Mouse (Mus musculus): ENCODE data around the gene Cct2. TPM values are rescaled to one million over a fixed set of nuclear protein-coding genes. Genes with fewer than 3 reads are reported as not detected.

The Cct2 gene
- polyA plus RNA-seq (2014; fragmentation: Nextera tagmentation; extraction: Ambion mirVana): 315 and 330 TPM in 2 replicates

DNA sequence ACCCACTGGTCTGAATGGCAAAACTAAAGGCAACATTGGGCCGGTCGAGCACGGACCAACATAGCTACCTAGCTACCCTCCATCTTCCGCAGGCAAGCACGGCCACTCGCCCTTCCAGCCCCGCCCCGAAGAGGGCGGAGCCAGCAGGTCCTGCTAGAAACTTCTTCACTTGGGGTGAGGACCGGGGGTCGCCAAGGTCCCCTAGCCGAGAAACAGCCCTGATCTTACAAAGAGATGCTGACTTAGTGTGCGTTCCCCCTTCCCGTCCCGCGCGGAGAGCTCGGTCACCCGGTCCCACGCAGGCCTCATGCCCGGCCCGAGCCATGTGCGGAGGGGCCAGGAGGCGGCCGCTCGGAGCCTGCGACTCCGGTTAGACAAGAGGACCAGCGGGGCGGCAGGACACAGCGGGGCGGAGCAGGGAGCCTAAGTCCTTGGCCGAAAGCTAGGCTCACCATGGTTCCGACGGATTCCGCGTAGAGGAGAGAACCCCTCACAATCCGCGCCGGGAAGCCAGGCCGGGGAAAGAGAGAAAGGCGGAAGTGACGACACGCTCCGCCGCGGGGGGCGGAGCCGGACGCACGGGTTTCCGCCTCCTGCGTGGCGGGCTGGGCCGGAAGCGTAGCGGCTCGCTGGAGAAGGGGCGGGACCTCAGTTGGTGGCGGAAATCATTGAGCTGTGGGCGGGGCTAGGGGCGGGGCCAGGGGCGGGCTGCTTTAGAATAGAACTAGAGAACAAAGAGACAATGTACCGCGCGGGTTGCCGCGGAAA is at the start of gene Cct2:
TSS of gene Cct2 (minus strand) at position 561 of the 768 bp plus-strand sequence.
- DNase-seq (ENCODE audit: low spot score) (peak; percentile 98), ATAC-seq (peak; percentile 94)
- Histone ChIP-seq H3K9ac (ENCODE audit: low read length) (peak within 1 kb of the TSS; percentile 80), H3K9me3 (replicated peaks; ENCODE audit: control insufficient read depth, low read length) (no peaks in the 10 kb centered on the region), H3K27ac (ENCODE audit: low read depth, low read length) (peak within 1 kb of the TSS; percentile 77), H3K27me3 (replicated peaks; ENCODE audit: control insufficient read depth, insufficient read depth, low read length) (no peaks in the 10 kb centered on the region), H3K4me3 (ENCODE audit: low read depth, low read length) (peak within 1 kb of the TSS; percentile 95), H3K4me2 (ENCODE audit: low read length) (peak within 1 kb of the TSS; percentile 86), H3K4me1 (ENCODE audit: control insufficient read depth, insufficient read depth, low read length) (peaks cover 6% of the 10 kb centered on the region), H3K36me3 (ENCODE audit: control insufficient read depth, insufficient read depth, low read length) (peaks cover 37% of the 10 kb centered on the region)
- WGBS: under 1% methylated on average over 58 of the region's 68 CpGs

DNA sequence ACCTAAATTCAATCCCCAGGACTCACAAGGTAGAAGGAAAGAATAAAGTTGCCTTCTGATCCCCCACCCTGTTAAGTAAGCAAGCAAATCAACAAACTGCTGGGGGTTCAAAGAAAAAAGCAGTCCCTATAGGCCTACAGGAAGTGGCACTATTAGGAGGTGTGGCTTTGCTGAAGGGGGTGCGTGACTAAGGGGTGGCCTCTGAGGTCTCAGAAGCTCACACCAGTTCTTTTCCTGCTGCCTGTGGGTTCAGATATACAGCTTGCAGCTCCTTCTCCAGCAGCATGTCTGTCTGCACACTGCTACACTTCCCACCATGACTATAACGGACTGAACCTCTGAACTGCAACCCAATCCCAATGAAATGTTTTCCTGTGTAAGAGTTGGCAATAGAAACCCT is 48.9 kb upstream of the Cct2 start:
- H3K9me3 ChIP-seq (replicated peaks; ENCODE audit: control insufficient read depth, low read length): no peaks in the 10 kb centered on the region
- no peak for ATAC-seq
- 51% methylated on average over 2 of the region's 2 CpGs for WGBS

DNA sequence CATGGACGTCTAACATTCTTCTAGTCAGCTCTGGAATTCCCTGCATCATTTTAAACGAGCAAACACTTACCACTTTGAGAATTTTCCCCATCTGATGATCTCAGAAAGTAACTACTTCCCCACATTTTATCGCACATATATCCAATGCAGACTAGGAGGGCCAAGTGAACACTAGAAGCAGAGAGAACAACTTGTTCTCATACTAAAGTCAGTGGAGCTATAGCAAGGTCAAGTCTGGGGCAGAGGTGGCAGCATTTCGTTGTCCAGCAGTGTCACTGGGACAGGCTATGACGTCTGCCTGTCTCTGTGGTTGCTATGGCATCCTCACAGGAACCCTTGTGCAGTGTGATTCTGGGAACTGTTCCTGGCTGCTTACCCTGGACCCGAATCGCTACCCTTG is 47.8 kb upstream of the Cct2 start:
- H3K4me2 ChIP-seq (ENCODE audit: low read length): no peak overlapping the region
- WGBS: 71% methylated on average over 7 of the region's 7 CpGs
- ATAC-seq: no peak

More for the DNA sequence above, 48.9 kb upstream of the Cct2 start:
- Histone ChIP-seq H3K4me2 (ENCODE audit: low read length) (no peak overlapping the region), H3K9ac (ENCODE audit: low read length) (no peak overlapping the region), H3K4me1 (ENCODE audit: control insufficient read depth, insufficient read depth, low read length) (peaks cover 5% of the 10 kb centered on the region; the same call in 1 of the 2 replicates), H3K27me3 (replicated peaks; ENCODE audit: control insufficient read depth, insufficient read depth, low read length) (no peaks in the 10 kb centered on the region), H3K27ac (ENCODE audit: low read depth, low read length) (no peak overlapping the region), H3K36me3 (ENCODE audit: control insufficient read depth, insufficient read depth, low read length) (0 out of 2 replicates have a peak, but pooled peaks cover under 1% of the 10 kb centered on the region), H3K4me3 (ENCODE audit: low read depth, low read length) (no peak overlapping the region)
- no peak for DNase-seq (ENCODE audit: low spot score)

DNA sequence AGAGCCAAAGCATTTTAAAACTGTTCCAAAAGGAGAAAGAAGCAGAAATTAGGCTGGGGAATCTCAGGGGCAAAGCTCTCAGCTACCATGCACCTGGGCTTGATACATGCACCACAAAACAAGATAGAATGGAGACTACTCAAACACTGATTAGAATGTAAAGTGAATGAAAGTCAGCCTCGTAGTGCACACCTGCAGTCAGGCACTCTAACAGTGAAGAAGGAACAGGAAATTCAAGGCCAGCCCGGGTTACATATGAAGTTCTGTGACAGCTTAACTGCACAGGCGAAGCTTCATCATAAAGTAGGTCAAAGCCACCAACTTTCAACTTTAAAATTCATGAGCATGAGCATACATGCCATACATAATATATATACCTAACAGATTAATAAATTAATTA is 46.7 kb upstream of the Cct2 start:
- Histone ChIP-seq H3K27me3 (replicated peaks; ENCODE audit: control insufficient read depth, insufficient read depth, low read length) (no peaks in the 10 kb centered on the region), H3K9ac (ENCODE audit: low read length) (no peak overlapping the region), H3K36me3 (ENCODE audit: control insufficient read depth, insufficient read depth, low read length) (no peaks in the 10 kb centered on the region), H3K27ac (ENCODE audit: low read depth, low read length) (no peak overlapping the region), H3K4me1 (ENCODE audit: control insufficient read depth, insufficient read depth, low read length) (peaks cover 5% of the 10 kb centered on the region; the same call in 1 of the 2 replicates), H3K9me3 (replicated peaks; ENCODE audit: control insufficient read depth, low read length) (no peaks in the 10 kb centered on the region), H3K4me3 (ENCODE audit: low read depth, low read length) (no peak overlapping the region), H3K4me2 (ENCODE audit: low read length) (no peak overlapping the region)
- DNase-seq (ENCODE audit: low spot score): no peak
- WGBS: 85% methylated on average over 3 of the region's 3 CpGs
- ATAC-seq: no peak

More for the DNA sequence above, 47.8 kb upstream of the Cct2 start:
- Histone ChIP-seq H3K9me3 (replicated peaks; ENCODE audit: control insufficient read depth, low read length) (no peaks in the 10 kb centered on the region), H3K27me3 (replicated peaks; ENCODE audit: control insufficient read depth, insufficient read depth, low read length) (no peaks in the 10 kb centered on the region), H3K27ac (ENCODE audit: low read depth, low read length) (no peak overlapping the region), H3K4me3 (ENCODE audit: low read depth, low read length) (no peak overlapping the region), H3K9ac (ENCODE audit: low read length) (no peak overlapping the region), H3K4me1 (ENCODE audit: control insufficient read depth, insufficient read depth, low read length) (peaks cover 5% of the 10 kb centered on the region; the same call in 1 of the 2 replicates), H3K36me3 (ENCODE audit: control insufficient read depth, insufficient read depth, low read length) (no peaks in the 10 kb centered on the region)
- no peak for DNase-seq (ENCODE audit: low spot score)

DNA sequence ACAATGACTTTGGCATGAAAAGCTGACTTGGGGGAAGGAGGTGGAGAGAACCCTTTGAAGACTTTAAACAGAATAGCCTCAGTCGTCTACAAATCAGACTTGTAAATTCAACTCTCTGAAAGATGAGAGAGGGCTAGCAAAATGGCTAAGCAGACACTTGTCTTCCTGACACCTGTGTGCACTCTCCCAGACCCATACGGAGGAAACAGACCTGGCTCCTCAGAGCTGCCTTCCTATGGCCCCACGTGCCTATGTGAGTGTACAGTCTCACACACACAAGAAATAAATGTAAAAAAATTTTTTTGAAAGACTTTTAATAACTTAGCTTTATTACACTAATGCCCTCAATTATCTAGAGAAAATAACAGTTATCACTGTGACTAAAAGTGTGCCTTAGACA is 43.1 kb upstream of the Cct2 start:
- no peak for ATAC-seq
- no peak for DNase-seq (ENCODE audit: low spot score)
- H3K9me3 ChIP-seq (replicated peaks; ENCODE audit: control insufficient read depth, low read length): no peaks in the 10 kb centered on the region
- WGBS: 33% methylated on average over 3 of the region's 3 CpGs
- no peak overlapping the region for H3K4me3 ChIP-seq (ENCODE audit: low read depth, low read length)
- peaks cover 3% of the 10 kb centered on the region; the same call in 1 of the 2 replicates for H3K4me1 ChIP-seq (ENCODE audit: control insufficient read depth, insufficient read depth, low read length)
- no peaks in the 10 kb centered on the region for H3K27me3 ChIP-seq (replicated peaks; ENCODE audit: control insufficient read depth, insufficient read depth, low read length)
- no peak overlapping the region for H3K9ac ChIP-seq (ENCODE audit: low read length)
- H3K4me2 ChIP-seq (ENCODE audit: low read length): no peak overlapping the region
- H3K27ac ChIP-seq (ENCODE audit: low read depth, low read length): no peak overlapping the region
- no peaks in the 10 kb centered on the region for H3K36me3 ChIP-seq (ENCODE audit: control insufficient read depth, insufficient read depth, low read length)

DNA sequence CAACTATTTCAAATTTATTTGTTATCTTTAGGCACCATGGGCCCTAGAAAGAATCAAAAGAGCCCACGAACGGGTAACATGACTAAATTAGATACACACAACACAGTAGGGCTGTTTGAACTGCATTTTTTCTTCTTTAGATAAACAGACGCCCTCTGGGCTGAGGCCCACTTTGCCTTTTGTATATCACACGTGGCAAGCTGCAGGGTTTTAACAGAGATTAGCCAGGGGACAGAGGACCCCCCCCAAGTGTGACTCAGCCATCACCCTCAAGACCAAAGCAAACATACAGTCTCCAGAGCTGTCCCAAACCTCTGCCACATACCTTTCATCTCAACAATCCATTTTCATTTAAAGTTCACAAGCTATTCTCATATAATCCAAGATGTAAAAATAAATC is 42.6 kb upstream of the Cct2 start:
- no peak overlapping the region for H3K4me3 ChIP-seq (ENCODE audit: low read depth, low read length)
- H3K27ac ChIP-seq (ENCODE audit: low read depth, low read length): no peak overlapping the region
- ATAC-seq (0 out of 2 replicates have a peak, but pooled peaks have one; percentile 10), DNase-seq (ENCODE audit: low spot score) (no peak)
- peaks cover 3% of the 10 kb centered on the region; the same call in 1 of the 2 replicates for H3K4me1 ChIP-seq (ENCODE audit: control insufficient read depth, insufficient read depth, low read length)
- no peaks in the 10 kb centered on the region for H3K36me3 ChIP-seq (ENCODE audit: control insufficient read depth, insufficient read depth, low read length)
- H3K27me3 ChIP-seq (replicated peaks; ENCODE audit: control insufficient read depth, insufficient read depth, low read length): no peaks in the 10 kb centered on the region
- H3K9ac ChIP-seq (ENCODE audit: low read length): no peak overlapping the region
- H3K4me2 ChIP-seq (ENCODE audit: low read length): no peak overlapping the region
- no peaks in the 10 kb centered on the region for H3K9me3 ChIP-seq (replicated peaks; ENCODE audit: control insufficient read depth, low read length)
- 2% methylated on average over 4 of the region's 4 CpGs for WGBS

DNA sequence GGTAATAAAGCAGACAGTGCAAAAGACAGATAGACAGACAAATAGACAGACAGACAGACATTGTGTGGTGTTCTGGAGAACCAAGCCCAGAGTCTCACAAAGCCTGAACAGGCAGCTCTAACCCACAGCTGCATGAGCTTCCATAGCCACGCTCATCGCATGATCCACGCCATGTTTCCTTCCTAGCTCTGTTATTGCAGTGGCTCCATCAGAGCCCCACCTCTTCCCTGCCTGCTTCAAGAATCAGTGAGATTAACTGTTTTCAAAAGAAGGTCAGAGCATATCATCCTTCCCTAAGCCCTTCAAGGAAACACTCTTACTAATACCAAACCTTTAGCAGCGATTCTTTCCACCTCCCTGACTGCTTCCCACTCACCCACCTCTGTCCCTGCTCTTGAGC is 41.4 kb upstream of the Cct2 start:
- Histone ChIP-seq H3K9me3 (replicated peaks; ENCODE audit: control insufficient read depth, low read length) (no peaks in the 10 kb centered on the region), H3K4me3 (ENCODE audit: low read depth, low read length) (no peak overlapping the region), H3K9ac (ENCODE audit: low read length) (no peak overlapping the region), H3K36me3 (ENCODE audit: control insufficient read depth, insufficient read depth, low read length) (no peaks in the 10 kb centered on the region), H3K4me1 (ENCODE audit: control insufficient read depth, insufficient read depth, low read length) (peaks cover 3% of the 10 kb centered on the region; the same call in 1 of the 2 replicates), H3K27me3 (replicated peaks; ENCODE audit: control insufficient read depth, insufficient read depth, low read length) (no peaks in the 10 kb centered on the region), H3K27ac (ENCODE audit: low read depth, low read length) (no peak overlapping the region), H3K4me2 (ENCODE audit: low read length) (no peak overlapping the region)
- DNase-seq (ENCODE audit: low spot score) (no peak), ATAC-seq (no peak)
- WGBS: 69% methylated on average over 4 of the region's 4 CpGs

DNA sequence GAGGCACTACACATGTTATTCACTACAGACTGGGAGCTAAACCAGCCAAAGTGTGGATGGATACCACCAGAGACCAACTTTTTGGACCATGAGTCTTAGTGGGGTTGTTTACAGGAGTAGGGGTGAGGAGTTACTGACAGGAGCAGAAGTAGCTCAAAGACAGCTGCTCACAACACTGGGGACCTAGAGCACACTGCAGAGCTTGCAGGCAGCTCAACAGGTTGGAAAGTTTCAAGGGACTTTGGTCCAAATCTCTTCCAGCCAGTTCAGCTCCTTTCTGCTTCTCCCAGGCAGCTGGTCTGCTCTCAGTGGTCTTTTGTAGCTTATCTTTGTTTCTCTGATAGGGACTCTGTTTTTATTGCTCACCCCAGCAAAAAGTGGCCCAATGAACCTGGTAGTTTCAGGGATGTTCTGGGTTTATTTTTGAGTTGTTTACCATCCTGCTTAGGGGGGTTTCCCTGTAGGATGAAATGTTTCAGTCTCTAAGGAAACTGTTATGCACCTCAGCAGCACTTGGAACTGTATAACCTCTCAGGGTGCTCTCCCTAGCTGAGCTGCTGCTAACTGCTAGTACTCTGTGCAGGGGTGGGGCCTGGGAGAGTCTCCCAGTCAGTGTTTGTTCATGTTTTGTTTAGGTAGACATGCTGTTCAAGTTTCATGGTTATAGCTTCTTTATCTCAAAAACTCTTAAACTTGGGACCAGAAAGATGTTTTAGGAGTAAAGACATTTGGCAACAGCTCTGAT is 40.4 kb upstream of the Cct2 start:
- Histone ChIP-seq H3K9me3 (replicated peaks; ENCODE audit: control insufficient read depth, low read length) (no peaks in the 10 kb centered on the region), H3K27ac (ENCODE audit: low read depth, low read length) (no peak overlapping the region), H3K36me3 (ENCODE audit: control insufficient read depth, insufficient read depth, low read length) (no peaks in the 10 kb centered on the region), H3K9ac (ENCODE audit: low read length) (no peak overlapping the region), H3K27me3 (replicated peaks; ENCODE audit: control insufficient read depth, insufficient read depth, low read length) (no peaks in the 10 kb centered on the region), H3K4me1 (ENCODE audit: control insufficient read depth, insufficient read depth, low read length) (peaks cover 3% of the 10 kb centered on the region; the same call in 1 of the 2 replicates), H3K4me2 (ENCODE audit: low read length) (no peak overlapping the region), H3K4me3 (ENCODE audit: low read depth, low read length) (no peak overlapping the region)
- no peak for DNase-seq (ENCODE audit: low spot score)
- no peak for ATAC-seq

DNA sequence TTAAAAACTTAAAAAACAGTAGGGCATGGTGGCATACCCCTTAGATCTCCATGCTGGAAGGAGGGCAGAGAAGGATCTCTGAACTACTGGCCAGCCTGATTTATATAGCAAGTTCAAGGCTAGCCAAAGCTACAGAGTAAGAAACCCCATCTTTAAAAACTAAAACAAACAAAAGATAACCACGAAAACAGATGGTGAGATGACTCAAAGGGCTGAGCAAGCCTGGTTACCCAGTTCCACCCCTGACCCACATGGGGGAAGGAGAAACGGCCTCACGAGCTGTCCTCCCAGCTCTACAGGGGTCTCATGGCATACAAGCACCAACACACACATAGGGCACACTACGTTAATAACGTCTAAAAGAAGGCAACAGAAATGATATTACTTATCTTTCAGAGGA is 36.6 kb upstream of the Cct2 start:
- Histone ChIP-seq H3K36me3 (ENCODE audit: control insufficient read depth, insufficient read depth, low read length) (no peaks in the 10 kb centered on the region; the same call in 1 of the 2 replicates), H3K4me2 (ENCODE audit: low read length) (no peak overlapping the region), H3K27ac (ENCODE audit: low read depth, low read length) (no peak overlapping the region), H3K27me3 (replicated peaks; ENCODE audit: control insufficient read depth, insufficient read depth, low read length) (no peaks in the 10 kb centered on the region), H3K4me3 (ENCODE audit: low read depth, low read length) (no peak overlapping the region), H3K9me3 (replicated peaks; ENCODE audit: control insufficient read depth, low read length) (no peaks in the 10 kb centered on the region), H3K4me1 (ENCODE audit: control insufficient read depth, insufficient read depth, low read length) (no peaks in the 10 kb centered on the region), H3K9ac (ENCODE audit: low read length) (no peak overlapping the region)
- WGBS: 86% methylated on average over 5 of the region's 5 CpGs
- ATAC-seq (no peak), DNase-seq (ENCODE audit: low spot score) (no peak)
